Mouse (Mus musculus) MEL (cell line): ENCODE measurements around the gene Slc16a12.

ENCODE experiments used
- CTCF ChIP-seq, 3 experiments: IDR thresholded peaks in 2 of 3; conservative IDR thresholded peaks in 1 of 3; 2 replicates each; pipeline ENCODE4 v1.5.1; 2011 to 2012; ENCODE audit warnings: low read length in 3 of 3, low read depth in 2 of 3, mild to moderate bottlenecking in 2 of 3, improper control_type of control experiment in 1 of 3, inconsistent platforms in 1 of 3, mixed read lengths in 1 of 3, moderate library complexity in 1 of 3; ENCODE audit not compliant: control insufficient read depth in 1 of 3, insufficient read depth in 1 of 3, poor library complexity in 1 of 3, severe bottlenecking in 1 of 3
- E2F4 ChIP-seq: IDR thresholded peaks from 2 replicates; pipeline ENCODE4 v1.6.1; 2011; ENCODE audit warnings: low read depth, low read length, improper control_type of control experiment, borderline replicate concordance
- ELF1 ChIP-seq: IDR thresholded peaks from 2 replicates; pipeline ENCODE4 v1.6.1; 2014; ENCODE audit warnings: low read depth, mild to moderate bottlenecking, inconsistent platforms, low read length, improper control_type of control experiment, moderate library complexity
- EP300 ChIP-seq, 2 experiments: IDR thresholded peaks; 2 replicates each; pipeline ENCODE4 v1.6.1; 2011; ENCODE audit warnings: improper control_type of control experiment in 2 of 2, low read length in 2 of 2, low read depth in 1 of 2, mild to moderate bottlenecking in 1 of 2
- ETS1 ChIP-seq: IDR thresholded peaks from 2 replicates; pipeline ENCODE4 v1.6.1; 2012; ENCODE audit warnings: low read depth, mild to moderate bottlenecking, inconsistent platforms, low read length, improper control_type of control experiment, moderate library complexity
- GABPA ChIP-seq: IDR thresholded peaks from 2 replicates; pipeline ENCODE4 v1.6.1; 2012; ENCODE audit warnings: low read depth, mild to moderate bottlenecking, inconsistent platforms, low read length, improper control_type of control experiment, moderate library complexity
- MAX ChIP-seq: IDR thresholded peaks from 2 replicates; pipeline ENCODE4 v1.6.1; 2011; ENCODE audit warnings: low read length, improper control_type of control experiment
- MXI1 ChIP-seq: IDR thresholded peaks from 2 replicates; pipeline ENCODE4 v1.6.1; 2011; ENCODE audit warnings: mild to moderate bottlenecking, low read depth, low read length, improper control_type of control experiment
- POLR2A ChIP-seq, 2 experiments: IDR thresholded peaks; 2 replicates each; pipeline ENCODE4 v1.6.1; 2011 to 2012; ENCODE audit warnings: low read length in 2 of 2, mild to moderate bottlenecking in 2 of 2, control low read depth in 1 of 2, improper control_type of control experiment in 1 of 2, low read depth in 1 of 2, moderate library complexity in 1 of 2; ENCODE audit not compliant: control insufficient read depth in 1 of 2, insufficient read depth in 1 of 2, poor library complexity in 1 of 2
- POLR2AphosphoS5 ChIP-seq: IDR thresholded peaks from 2 replicates; pipeline ENCODE4 v1.6.1; 2012; ENCODE audit warnings: low read depth, borderline replicate concordance, mild to moderate bottlenecking, inconsistent platforms, low read length, moderate library complexity, mixed read lengths
- SMC3 ChIP-seq: IDR thresholded peaks from 2 replicates; pipeline ENCODE4 v1.6.1; 2011; ENCODE audit warnings: low read depth, low read length, improper control_type of control experiment
- TCF12 ChIP-seq: IDR thresholded peaks from 2 replicates; pipeline ENCODE4 v1.6.1; 2014; ENCODE audit warnings: low read depth, mild to moderate bottlenecking, inconsistent platforms, low read length, improper control_type of control experiment, moderate library complexity
- USF1 ChIP-seq: IDR thresholded peaks from 2 replicates; pipeline ENCODE4 v1.6.1; 2014; ENCODE audit warnings: low read depth, mild to moderate bottlenecking, inconsistent platforms, low read length, improper control_type of control experiment, moderate library complexity

GRCm38 (mm10) chr19:34724598-34724997 is 22.5 kb downstream of the Slc16a12 start:
- no peak for TF ChIP-seq E2F4
- no peak for TF ChIP-seq POLR2A (IDR thresholded peaks at IDR 0.05; ENCODE audit: control insufficient read depth in 1 of 2, insufficient read depth in 1 of 2, low read depth in 1 of 2, low read length in 2 of 2, poor library complexity in 1 of 2)
- no peak for TF ChIP-seq CTCF (IDR thresholded peaks at IDR 0.05 in 2 of 3, conservative IDR thresholded peaks at IDR 0.05 in 1 of 3; ENCODE audit: control insufficient read depth in 1 of 3, insufficient read depth in 1 of 3, low read depth in 2 of 3, low read length in 3 of 3, poor library complexity in 1 of 3, severe bottlenecking in 1 of 3)
- TF ChIP-seq GABPA, result no peak
- no peak for TF ChIP-seq TCF12
- TF ChIP-seq MAX, result no peak
- TF ChIP-seq USF1, result no peak
- TF ChIP-seq ELF1, result no peak
- no peak for TF ChIP-seq EP300 (IDR thresholded peaks at IDR 0.05; ENCODE audit: low read depth in 1 of 2, low read length in 2 of 2)
- TF ChIP-seq POLR2AphosphoS5, result no peak
- no peak for TF ChIP-seq ETS1
- TF ChIP-seq MXI1, result no peak
- no peak for TF ChIP-seq SMC3
